Mouse (Mus musculus) gastrocnemius, postnatal 10 days (tissue): ENCODE data around the gene Borcs5. TPM values are rescaled to one million over a fixed set of nuclear protein-coding genes. Genes with fewer than 3 reads are reported as not detected.

Experiments used
- DNase-seq: peaks from one replicate; pipeline ENCODE4 v3.0.0; 2021; ENCODE audit warnings: mixed read lengths
- total RNA-seq, 2 experiments: library from RNA; stranded (reverse); gene quantifications; 2 replicates each; pipeline ENCODE4 v1.2.3; 2021

Gene Borcs5
- total RNA-seq, 2 experiments from 2014 or later: 10.3 to 12.1 TPM

GRCm38 (mm10) chr6:134626564-134626963, 12.7 kb upstream of the Borcs5 start:
- DNase-seq: no peak

DNA sequence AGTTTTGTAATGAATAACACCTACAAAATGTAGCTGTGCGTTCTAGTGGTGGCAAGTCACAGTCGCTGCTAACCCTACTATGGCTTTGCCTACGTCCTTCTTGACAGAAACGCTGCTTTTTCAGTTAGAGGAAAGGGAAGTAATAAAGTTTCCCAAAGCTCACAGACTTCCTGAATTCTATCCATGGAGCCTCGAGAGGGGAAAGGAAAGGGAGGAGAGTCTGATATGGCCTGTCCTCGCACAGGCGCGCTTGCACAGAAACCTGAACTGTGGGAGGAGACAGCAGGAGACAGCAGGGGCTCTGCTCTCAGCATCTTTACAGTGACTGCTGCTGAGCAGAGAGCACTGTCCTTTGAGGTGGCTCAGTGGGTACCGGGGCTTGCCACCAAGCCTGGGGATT, 8.9 kb upstream of the Borcs5 start:
- no peak for DNase-seq

- DNase-seq: peak; percentile 62
Measured at GRCm38 (mm10) chr6:134631947-134632687, 7.2 kb upstream of the Borcs5 start, which contains the start of gene Mansc1. Gene Mansc1, minus strand, starts transcription at chr6:134632488.

DNA sequence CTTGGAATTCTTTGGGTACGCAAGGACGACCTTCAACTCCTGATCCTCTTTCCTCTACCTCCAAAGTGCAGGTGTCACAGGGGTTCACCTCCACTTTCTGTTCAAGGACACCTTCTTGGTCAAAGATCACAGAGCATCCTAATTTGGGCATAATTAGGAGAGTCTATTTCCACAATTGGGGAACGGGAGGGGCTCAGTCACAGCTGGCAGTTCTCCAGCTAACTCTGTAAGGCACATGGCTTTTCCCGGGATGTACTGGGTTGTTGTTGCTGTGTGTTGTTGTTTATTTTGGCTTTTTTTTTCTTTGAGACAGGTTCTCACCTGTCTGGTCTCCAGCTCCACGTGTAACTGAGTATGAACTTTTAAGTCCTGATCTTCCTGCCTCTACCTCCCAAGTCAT, 6.6 kb upstream of the Borcs5 start:
- DNase-seq: no peak

DNA sequence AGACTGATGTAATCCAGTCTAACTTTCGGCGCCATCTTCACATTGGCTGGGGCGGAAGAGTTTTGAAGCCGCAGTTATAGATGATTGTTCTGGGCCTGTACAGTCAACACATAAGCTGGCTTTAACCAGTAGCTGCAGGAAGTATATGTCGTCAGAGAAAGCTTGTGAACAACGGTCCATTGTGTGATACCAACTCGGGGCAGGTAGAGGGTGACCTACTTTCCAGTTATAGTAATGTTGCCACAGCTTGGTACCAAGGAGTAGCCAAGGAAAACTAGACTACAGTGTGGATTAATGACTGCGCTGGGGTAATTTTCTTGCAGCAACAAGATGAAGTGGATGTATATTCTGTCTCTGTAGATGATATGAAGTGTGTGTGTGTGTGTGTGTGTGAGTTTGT, 5.8 kb upstream of the Borcs5 start:
- no peak for DNase-seq

GRCm38 (mm10) chr6:134636476-134636875, 2.8 kb upstream of the Borcs5 start:
- no peak for DNase-seq

DNA sequence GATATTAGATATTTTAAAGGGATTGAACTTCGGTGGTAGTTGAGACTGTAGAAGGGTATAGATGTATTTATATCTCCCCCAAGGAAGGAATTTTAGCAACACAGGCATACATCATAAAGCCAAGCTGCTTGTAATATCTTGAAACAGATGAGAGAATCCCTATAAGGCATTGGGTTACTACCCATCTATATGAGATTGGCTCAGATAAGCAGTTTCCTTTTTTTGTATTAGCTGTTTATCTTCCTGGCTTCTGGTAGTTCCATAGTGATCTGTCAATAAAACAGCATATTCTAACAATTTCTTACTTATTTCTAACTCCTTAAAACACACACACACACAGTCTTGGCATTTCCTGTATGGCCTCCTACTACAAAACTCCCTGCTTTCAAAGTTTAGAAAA, 590 bp downstream of the Borcs5 start:
- no peak for DNase-seq

- peak; percentile 94 for DNase-seq
Measured at GRCm38 (mm10) chr6:134640485-134641475, 1.5 kb downstream of the Borcs5 start.

GRCm38 (mm10) chr6:134641738-134642446, 2.6 kb downstream of the Borcs5 start:
- no peak for DNase-seq

DNA sequence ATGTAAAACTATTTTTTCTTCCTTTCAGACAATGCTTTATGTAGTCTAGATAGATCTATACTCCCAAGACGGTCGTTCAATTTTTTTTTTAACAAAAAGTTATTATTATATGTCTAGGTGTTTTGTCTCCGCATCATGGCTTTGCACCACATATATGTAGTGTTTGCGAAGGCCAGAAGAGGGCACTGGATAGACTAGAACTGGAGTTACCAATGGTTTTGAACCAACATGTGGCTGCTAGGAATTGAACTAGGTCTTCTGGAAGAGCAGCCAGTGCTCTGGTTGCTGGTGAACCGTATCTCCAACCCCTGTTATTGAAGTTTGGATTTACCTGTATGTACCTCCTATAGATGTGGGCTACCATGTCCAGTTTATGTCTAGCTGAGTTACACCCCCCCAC, 4.0 kb downstream of the Borcs5 start:
- no peak for DNase-seq

GRCm38 (mm10) chr6:134646835-134647234, 7.5 kb downstream of the Borcs5 start:
- DNase-seq: no peak

GRCm38 (mm10) chr6:134647621-134648020, 8.3 kb downstream of the Borcs5 start:
- DNase-seq: no peak

- no peak for DNase-seq
Measured at GRCm38 (mm10) chr6:134648356-134648755, 9.0 kb downstream of the Borcs5 start.

DNA sequence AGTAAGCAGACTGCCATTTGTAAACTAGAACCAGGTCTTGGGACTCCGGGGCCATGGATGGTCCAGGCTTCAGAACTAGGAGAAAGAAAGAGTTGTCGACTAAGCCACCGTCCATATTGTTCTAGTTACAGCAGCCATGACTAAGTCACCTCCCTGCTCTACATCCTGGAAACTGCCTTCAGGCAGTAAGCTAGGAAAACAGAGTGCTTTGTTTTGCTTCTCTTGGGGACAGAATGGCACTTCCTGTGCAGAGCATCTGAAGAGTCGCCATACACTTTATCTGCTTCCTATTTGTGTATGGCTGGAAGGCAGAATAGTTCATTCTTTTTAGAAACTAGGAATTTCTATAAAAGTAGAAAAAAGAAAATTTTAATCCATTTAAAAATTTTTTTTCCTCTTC, 17.2 kb downstream of the Borcs5 start:
- no peak for DNase-seq

DNA sequence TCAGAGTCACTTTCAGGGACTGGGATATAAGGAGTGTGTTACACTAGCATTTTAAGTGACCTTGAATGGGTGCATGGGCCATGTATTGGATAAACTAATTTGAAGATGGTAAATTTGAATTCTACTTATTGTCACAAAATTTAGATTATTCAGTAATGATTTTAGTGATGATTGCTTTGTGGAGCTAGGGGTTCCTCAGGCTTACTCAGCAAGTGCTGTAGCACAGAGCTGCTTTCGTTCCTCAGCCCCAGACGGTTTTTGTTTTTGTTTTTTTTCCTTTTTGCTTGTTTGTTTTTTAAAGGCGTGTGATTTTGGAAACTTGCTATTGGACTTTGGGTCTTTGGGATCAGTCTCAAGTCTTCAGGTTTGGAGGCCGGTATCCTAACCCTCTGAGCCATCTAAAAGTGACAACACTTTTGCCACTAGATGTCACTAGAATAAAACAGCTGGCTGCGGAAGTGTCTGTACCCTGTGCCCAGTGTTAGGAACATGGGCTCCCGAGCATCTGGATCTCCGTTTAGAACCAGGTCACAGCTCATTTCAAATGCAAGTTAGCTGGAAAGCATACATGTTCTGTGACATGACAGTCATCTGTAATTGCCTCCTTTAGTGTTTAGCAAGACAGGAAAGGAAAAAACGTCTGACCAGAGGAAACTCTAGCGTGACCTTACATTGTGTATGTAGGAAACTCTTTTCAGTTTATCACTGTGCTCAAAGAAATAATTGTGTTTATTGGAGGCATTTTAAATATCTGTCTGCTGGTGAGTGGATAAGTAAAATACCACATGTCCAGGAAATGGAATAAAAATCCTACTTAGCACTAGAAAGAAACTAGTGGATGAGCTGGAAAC, 20.0 kb downstream of the Borcs5 start:
- DNase-seq: peak; percentile 32

GRCm38 (mm10) chr6:134660714-134661406, 21.6 kb downstream of the Borcs5 start:
- DNase-seq: no peak

DNA sequence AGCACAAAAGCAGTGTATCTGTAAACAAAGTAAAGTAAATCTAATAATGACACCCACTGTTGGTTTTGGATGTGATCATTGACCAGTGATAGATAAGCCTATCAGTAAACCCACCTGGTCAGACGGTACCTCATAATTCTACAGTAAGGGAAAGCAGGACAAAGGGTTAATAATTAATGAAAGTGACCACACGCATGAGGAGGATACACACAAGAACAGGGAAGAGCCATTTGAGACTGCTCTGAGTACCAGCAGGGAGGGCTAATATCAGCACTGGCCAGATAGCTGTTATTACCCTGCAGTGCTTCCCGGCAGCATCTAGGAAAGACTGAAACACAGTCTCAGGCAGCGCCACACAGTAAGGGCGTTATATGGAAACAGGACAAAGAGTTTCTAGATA, 25.3 kb downstream of the Borcs5 start:
- no peak for DNase-seq

DNA sequence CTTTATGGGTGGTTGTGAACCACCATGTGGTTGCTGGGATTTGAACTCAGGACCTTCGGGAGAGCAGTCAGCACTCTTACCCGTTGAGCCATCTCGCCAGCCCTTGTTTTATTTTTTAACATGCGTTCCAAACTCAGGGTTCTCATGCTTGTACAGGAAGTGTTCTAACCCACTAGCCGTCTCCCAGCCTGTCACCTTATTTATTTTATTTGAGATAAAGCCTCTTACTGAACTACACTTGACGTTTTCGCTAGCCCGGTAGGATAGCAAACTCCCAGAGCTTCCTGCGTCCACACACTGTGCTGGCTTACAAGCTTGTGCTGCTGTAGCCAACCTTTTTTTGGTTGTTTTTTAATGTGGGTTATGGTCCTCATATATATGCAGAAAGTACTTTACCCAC, 26.5 kb downstream of the Borcs5 start:
- no peak for DNase-seq

GRCm38 (mm10) chr6:134668519-134668918, 29.2 kb downstream of the Borcs5 start:
- DNase-seq: no peak

- DNase-seq: no peak
Measured at GRCm38 (mm10) chr6:134669179-134669865, 30.0 kb downstream of the Borcs5 start.
